Mouse (Mus musculus): ENCODE measurements around the gene Pkp1. TPM values are rescaled to one million over a fixed set of nuclear protein-coding genes. Genes with fewer than 3 reads are reported as not detected.

The Pkp1 gene
- total RNA-seq (2015; ENCODE audit: low replicate concordance) (not detected in 2 replicates), total RNA-seq (2017; ENCODE audit: low replicate concordance) (not detected in 2 replicates)

- ATAC-seq (replicated peaks; ENCODE audit: low FRiP score, poor library complexity, severe bottlenecking): no peak
These were observed at the start of gene Pkp1 for GRCm38 (mm10) chr1:135918644-135919407. TSS of gene Pkp1 (minus strand) at chr1:135919207.

- no peak for ATAC-seq (replicated peaks; ENCODE audit: low FRiP score, poor library complexity, severe bottlenecking)
These were observed 48.7 kb upstream of the Pkp1 start for GRCm38 (mm10) chr1:135967739-135968138.

GRCm38 (mm10) chr1:135964561-135964960 lies 45.6 kb upstream of the Pkp1 start:
- ATAC-seq (replicated peaks; ENCODE audit: low FRiP score, poor library complexity, severe bottlenecking): no peak

GRCm38 (mm10) chr1:135963177-135963576 lies 44.2 kb upstream of the Pkp1 start:
- no peak for ATAC-seq (replicated peaks; ENCODE audit: low FRiP score, poor library complexity, severe bottlenecking)

- peak; percentile 78 for ATAC-seq (replicated peaks; ENCODE audit: low FRiP score, poor library complexity, severe bottlenecking)
These were observed 39.5 kb upstream of the Pkp1 start for GRCm38 (mm10) chr1:135958483-135958882.

GRCm38 (mm10) chr1:135948871-135949270 lies 29.9 kb upstream of the Pkp1 start:
- ATAC-seq (replicated peaks; ENCODE audit: low FRiP score, poor library complexity, severe bottlenecking): no peak

GRCm38 (mm10) chr1:135946247-135946646 lies 27.2 kb upstream of the Pkp1 start:
- no peak for ATAC-seq (replicated peaks; ENCODE audit: low FRiP score, poor library complexity, severe bottlenecking)

- 0 out of 2 replicates have a peak, but pooled peaks have one; percentile 21 for ATAC-seq (replicated peaks; ENCODE audit: low FRiP score, poor library complexity, severe bottlenecking)
These were observed 26.7 kb upstream of the Pkp1 start for GRCm38 (mm10) chr1:135945711-135946110.

- ATAC-seq (replicated peaks; ENCODE audit: low FRiP score, poor library complexity, severe bottlenecking): peak; percentile 40
These were observed 25.7 kb upstream of the Pkp1 start for GRCm38 (mm10) chr1:135944526-135945259.

- ATAC-seq (replicated peaks; ENCODE audit: low FRiP score, poor library complexity, severe bottlenecking): no peak
These were observed 24.7 kb upstream of the Pkp1 start for GRCm38 (mm10) chr1:135943713-135944112.

- peak; percentile 22 for ATAC-seq (replicated peaks; ENCODE audit: low FRiP score, poor library complexity, severe bottlenecking)
These were observed 23.1 kb upstream of the Pkp1 start for GRCm38 (mm10) chr1:135942116-135942515.

GRCm38 (mm10) chr1:135941259-135942006 lies 22.4 kb upstream of the Pkp1 start:
- ATAC-seq (replicated peaks; ENCODE audit: low FRiP score, poor library complexity, severe bottlenecking): peak; percentile 83

- ATAC-seq (replicated peaks; ENCODE audit: low FRiP score, poor library complexity, severe bottlenecking): no peak
These were observed 17.1 kb upstream of the Pkp1 start for GRCm38 (mm10) chr1:135936091-135936490.

- ATAC-seq (replicated peaks; ENCODE audit: low FRiP score, poor library complexity, severe bottlenecking): no peak
These were observed 14.8 kb upstream of the Pkp1 start for GRCm38 (mm10) chr1:135933704-135934293.

- no peak for ATAC-seq (replicated peaks; ENCODE audit: low FRiP score, poor library complexity, severe bottlenecking)
These were observed 10.9 kb upstream of the Pkp1 start for GRCm38 (mm10) chr1:135929876-135930275.

GRCm38 (mm10) chr1:135925848-135926247 lies 6.8 kb upstream of the Pkp1 start:
- peak; percentile 79 for ATAC-seq (replicated peaks; ENCODE audit: low FRiP score, poor library complexity, severe bottlenecking)

- peak; percentile 49 for ATAC-seq (replicated peaks; ENCODE audit: low FRiP score, poor library complexity, severe bottlenecking)
These were observed 5.5 kb upstream of the Pkp1 start for GRCm38 (mm10) chr1:135924377-135924994.

GRCm38 (mm10) chr1:135923229-135923628 lies 4.2 kb upstream of the Pkp1 start:
- no peak for ATAC-seq (replicated peaks; ENCODE audit: low FRiP score, poor library complexity, severe bottlenecking)

GRCm38 (mm10) chr1:135917206-135917605 lies 1.8 kb downstream of the Pkp1 start:
- ATAC-seq (replicated peaks; ENCODE audit: low FRiP score, poor library complexity, severe bottlenecking): no peak
